Mouse (Mus musculus) left cerebral cortex, adult 2 months (tissue): ENCODE results near the gene Zxdc. TPM values are rescaled to one million over a fixed set of nuclear protein-coding genes. Genes with fewer than 3 reads are reported as not detected.

Source experiments
- DNase-seq, 2 experiments: peaks; one replicate each; pipeline ENCODE4 v3.0.0; 2021 to 2022; ENCODE audit warnings: low spot score in 2 of 2, mixed read lengths in 1 of 2; ENCODE audit errors: extremely low spot score in 1 of 2
- H3K27ac ChIP-seq: fragments of 200-600 bp; 2 replicates; pipeline ENCODE4 v1.8.1; 2022
- H3K4me3 ChIP-seq: fragments of 200-600 bp; 2 replicates; pipeline ENCODE4 v1.8.1; 2022
- CTCF ChIP-seq: fragments of 200-600 bp; IDR thresholded peaks from 2 replicates; pipeline ENCODE4 v1.8.1; 2022; ENCODE audit warnings: antibody characterized with exemption, mild to moderate bottlenecking, moderate library complexity
- intact Hi-C: fragments of 180-260 bp; cut with DNase I; formaldehyde crosslinking; loops from one replicate; pipeline ENCODE4 v1.15.1; 2025
- total RNA-seq, 2 experiments: library from RNA; stranded (reverse); gene quantifications; 2 replicates each; pipeline ENCODE4 v1.2.3; 2021

The Zxdc gene
- total RNA-seq, 2 experiments from 2014 or later, result 31.0 to 31.7 TPM

DNA sequence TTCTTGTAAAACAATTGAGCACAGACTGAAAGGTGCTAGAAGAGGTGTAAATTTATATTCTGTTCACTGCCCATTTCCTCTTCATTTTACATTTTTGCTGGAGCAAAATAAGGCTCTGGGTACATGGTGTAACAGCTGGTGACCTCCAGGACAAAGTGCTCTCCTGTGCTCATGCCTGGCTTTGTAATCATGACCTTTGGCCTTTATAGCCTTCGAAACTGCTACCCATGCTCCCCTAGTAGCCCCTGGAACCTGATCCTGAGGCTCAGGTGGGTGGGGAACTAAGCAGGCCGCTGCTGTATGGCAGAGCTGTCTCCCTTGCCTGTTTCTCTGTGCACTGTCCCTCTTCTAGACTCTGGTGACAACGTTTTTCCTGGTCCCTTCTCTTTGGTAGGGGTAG lies 24.7 kb downstream of the Zxdc start:
- no peak for TF ChIP-seq CTCF
- intact Hi-C loops, result no loop called here
- no peak for DNase-seq
- H3K27ac ChIP-seq, result no peak overlapping the region
- no peak overlapping the region for H3K4me3 ChIP-seq

DNA sequence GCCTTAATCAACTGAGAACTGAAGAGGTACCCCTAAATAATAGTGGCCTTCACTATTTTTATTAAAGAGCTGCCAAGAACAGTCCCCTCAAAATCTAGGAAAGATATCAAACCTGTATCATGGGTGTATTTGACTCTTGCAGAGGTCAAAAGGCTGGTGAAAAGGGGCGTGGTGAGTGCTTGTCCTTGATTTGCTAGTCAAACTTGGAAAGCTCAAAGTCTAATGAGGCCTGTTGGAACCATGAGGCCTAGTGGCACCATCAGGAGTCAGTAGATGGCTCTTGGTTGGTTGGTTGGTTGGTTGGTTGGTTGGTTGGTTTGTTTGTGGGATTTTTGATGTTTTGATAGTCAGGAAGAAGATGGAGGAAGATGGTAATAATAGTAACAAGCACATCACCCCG lies 26.5 kb downstream of the Zxdc start:
- DNase-seq, result no peak
- TF ChIP-seq CTCF, result no peak
- intact Hi-C loops, result no loop called here
- no peak overlapping the region for H3K27ac ChIP-seq
- no peak overlapping the region for H3K4me3 ChIP-seq

DNA sequence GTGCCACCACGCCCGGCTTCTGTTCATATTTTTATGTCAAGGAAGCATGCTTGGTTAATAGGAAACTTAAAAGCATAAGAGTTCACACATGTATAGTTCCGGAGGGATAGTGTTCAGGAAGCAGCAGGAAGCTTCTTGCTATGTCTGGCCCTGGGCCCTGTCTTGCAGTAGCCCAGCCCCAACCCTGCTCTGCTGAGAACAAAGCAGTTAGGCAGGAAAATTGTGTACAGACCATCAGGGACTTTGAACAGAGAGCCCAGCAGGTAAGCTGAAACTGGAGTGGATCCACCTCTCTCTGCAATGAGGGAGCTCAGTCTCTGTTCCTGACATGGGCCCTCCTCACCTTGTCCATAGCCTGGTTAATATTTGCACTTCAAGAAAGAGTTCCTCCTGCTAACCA lies 28.0 kb downstream of the Zxdc start:
- Histone ChIP-seq H3K4me3 (no peak overlapping the region), H3K27ac (no peak overlapping the region)
- DNase-seq, result no peak
- intact Hi-C loops, result no loop called here
- TF ChIP-seq CTCF, result no peak

DNA sequence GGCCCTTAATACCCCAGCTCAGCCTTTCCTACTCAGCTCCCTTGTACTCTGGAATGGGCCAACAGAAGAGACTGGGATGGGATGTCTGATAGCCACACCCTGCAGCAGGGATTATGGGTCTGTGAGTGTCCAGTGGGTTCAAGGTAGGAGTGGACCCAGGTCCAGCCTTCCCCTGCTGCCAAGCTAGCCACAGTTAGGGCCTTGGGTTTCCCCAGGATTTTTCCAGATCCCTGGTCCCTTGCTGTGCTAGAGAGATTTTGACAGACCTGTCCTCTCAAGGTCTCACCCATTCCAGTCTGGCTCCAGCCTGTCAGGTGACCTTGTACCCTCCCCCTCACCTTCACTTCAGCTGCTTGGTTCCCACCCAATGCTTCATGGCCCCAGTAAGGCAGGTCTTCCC lies 39.3 kb downstream of the Zxdc start:
- intact Hi-C loops, result no loop called here
- DNase-seq, result no peak
- no peak for TF ChIP-seq CTCF

DNA sequence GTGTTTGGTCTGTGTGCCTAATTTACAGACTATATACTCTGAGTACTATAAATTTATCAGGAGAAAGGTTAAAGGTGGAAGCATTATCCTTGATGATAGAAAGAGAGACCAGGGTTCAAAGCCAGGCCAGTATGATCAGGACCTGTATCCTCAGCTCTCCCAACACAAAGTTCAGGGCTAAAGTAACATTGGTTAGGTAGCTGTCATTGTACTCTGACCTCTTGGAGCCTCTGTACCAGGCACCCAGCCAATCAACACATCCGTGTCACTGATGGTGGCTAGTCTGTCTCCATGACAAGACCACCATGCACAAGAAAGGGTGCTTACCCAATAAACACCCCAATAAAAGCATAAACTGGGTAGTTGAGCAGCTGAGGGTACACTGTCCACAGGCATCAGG lies 41.7 kb downstream of the Zxdc start:
- TF ChIP-seq CTCF, result no peak

More for the DNA sequence above, 39.3 kb downstream of the Zxdc start:
- no peak overlapping the region for H3K4me3 ChIP-seq
- no peak overlapping the region for H3K27ac ChIP-seq

DNA sequence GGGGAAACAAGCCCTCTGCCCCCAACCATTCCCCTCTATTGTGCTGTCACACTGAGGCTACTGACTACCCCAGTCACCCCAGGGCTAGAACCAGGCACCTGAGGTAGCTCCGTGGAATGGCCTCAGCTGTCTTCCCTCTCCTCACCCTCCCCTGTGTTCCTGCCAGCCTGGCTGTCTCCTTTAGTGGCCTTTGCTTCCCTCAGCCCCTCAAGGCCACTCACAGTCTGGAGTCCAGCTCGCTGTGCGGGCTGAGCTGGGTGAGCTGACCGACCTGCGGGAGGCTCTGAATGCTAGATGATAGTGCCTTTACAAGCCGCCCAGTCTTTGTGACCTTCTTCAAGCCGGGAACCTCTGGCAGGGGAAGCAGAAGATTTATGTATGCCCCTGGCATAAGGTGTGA lies 42.6 kb downstream of the Zxdc start:
- no peak for TF ChIP-seq CTCF
- Histone ChIP-seq H3K4me3 (no peak overlapping the region), H3K27ac (no peak overlapping the region)
- intact Hi-C loops, result no loop called here
- no peak for DNase-seq

More for the DNA sequence above, 41.7 kb downstream of the Zxdc start:
- intact Hi-C loops, result no loop called here
- DNase-seq, result no peak
- Histone ChIP-seq H3K4me3 (no peak overlapping the region), H3K27ac (no peak overlapping the region)

DNA sequence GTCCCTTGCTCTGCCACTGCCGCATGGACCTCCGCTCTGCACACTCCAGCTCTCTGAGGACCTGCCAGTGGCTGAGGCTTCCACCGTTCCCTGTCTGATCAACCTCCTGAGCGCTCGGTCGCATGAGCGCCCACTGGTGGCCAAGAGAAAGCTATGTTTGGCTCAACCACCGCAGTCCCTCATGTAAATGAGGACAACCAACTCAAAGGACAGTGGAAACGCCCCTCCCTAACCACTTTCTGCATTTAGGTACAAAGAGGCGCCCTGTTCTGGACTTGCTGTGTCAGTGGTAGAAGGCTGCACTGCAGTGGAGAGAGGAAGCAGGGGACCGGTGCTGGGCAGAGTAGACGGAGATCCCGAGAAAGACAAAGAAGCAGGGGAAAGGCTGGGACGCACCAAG lies 53.3 kb downstream of the Zxdc start:
- intact Hi-C loops, result loop anchor here (5.0 to 10.0 kb wide), 2 partner anchors 50 to 748 kb away; no protein-coding TSS in a partner anchor
- H3K4me3 ChIP-seq, result peak overlapping the region; percentile 23; the same call in 1 of the 2 replicates
- peak; percentile 81 to 82 for DNase-seq
- H3K27ac ChIP-seq, result no peak overlapping the region
- TF ChIP-seq CTCF, result peak; percentile 96

DNA sequence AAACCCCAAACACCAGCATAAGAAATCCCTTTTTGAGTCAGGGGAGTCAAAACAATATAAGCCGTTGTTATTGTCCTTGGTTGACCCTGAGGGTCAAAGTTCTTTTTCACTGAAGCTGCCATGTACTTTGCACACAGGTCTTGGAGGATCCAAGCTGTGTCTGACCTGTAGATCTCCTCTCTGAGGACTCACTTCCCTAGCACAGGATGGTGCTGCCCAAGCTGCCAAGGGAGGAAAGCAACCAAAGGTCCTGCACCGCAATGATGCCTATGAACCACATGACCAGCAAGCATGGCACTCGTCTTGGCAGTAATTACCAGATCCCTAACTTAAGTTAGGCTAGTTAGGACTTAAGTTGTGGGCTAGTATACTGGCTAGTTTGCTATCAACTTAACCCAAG lies 56.1 kb downstream of the Zxdc start:
- no peak overlapping the region for H3K27ac ChIP-seq
- intact Hi-C loops, result loop anchor here (10.0 kb wide), 1 partner anchor 751 kb away; no protein-coding TSS in a partner anchor
- no peak for DNase-seq
- TF ChIP-seq CTCF, result no peak
- H3K4me3 ChIP-seq, result no peak overlapping the region

DNA sequence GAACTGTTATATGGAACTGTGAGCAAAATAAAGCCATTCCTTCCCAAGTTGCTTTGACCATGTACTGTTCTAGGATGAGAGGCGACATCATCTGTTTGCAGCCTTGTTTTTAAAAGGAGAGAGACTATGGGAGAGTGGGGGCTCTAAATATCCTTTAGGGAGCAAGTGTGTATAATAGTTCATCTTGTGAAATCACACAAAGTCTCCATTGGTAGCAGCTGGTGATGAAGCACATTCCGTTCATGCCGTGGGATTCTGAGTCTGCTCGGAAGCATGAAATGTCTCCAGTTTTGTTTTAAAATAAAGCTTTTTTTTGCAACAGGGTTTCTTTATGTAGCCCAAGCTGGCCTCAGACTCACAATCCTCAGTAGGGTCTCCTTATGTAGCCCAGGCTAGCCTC lies 56.7 kb downstream of the Zxdc start:
- intact Hi-C loops, result loop anchor here (10.0 kb wide), 1 partner anchor 751 kb away; no protein-coding TSS in a partner anchor
- no peak overlapping the region for H3K27ac ChIP-seq

DNA sequence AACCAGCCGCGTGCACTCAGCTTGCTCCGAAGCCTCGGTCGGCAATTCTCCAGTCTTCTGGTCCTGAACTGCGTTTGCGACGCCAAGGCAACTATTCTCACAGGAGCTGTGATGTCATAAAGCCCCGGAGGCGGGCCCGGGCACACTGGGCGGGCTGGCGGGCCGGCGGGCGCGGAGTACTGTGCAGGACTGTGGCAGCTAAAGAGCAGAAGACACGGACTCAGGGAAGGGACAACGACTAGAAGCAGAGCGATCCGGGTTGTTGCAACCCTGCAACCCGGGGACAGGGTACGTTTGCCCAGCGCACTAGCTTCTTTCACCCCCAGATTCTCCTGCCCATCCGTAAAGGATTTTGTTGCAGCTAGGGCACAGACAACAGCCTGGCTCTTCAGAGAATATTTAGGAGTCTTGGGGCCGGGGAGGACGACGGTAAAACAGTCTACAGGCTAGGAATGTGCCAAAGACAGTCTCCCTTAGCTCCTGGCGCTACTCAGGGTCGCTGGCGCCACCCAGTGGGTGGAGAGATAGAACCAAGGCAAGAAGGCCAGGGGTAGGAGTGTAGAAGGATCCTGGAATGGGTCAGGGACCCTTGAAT lies 59.2 kb downstream of the Zxdc start, which contains the start of gene Cfap100:
Gene Cfap100, minus strand, starts transcription at position 418 of the 595 bp plus-strand sequence.
- peak; percentile 70 to 72 for DNase-seq
- H3K27ac ChIP-seq, result peak within 1 kb of the TSS; percentile 82
- intact Hi-C loops, result loop anchor here (10.0 kb wide), 1 partner anchor 754 kb away; no protein-coding TSS in a partner anchor
- TF ChIP-seq CTCF, result peak; percentile 67
- peak within 1 kb of the TSS; percentile 53 for H3K4me3 ChIP-seq

More for the DNA sequence above, 56.7 kb downstream of the Zxdc start:
- no peak overlapping the region for H3K4me3 ChIP-seq
- DNase-seq, result no peak
- no peak for TF ChIP-seq CTCF

DNA sequence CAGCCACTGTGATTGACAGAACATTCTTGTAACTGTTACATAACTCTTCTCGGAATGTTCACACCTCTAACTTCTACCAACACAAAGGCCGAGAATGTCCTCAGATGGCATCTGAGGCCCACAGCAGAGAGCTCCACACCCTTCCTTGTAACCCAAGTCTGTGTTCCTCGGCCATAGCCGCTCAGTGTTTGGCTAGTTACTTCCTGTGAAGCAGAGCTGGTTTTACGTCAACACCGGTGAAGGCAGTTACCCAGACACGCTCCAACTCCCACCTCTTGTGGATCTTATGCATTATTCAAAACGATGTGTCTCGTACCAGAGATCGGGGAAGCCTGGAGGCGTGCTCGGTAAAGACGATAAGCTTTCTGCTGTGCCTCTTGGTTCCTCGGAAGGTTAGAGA lies 60.6 kb downstream of the Zxdc start:
- peak in 1 of 2 experiments; percentile 51 for DNase-seq
- TF ChIP-seq CTCF, result no peak
- intact Hi-C loops, result loop anchor here (5.0 to 10.0 kb wide), 3 partner anchors 82 to 755 kb away; no protein-coding TSS in a partner anchor
- Histone ChIP-seq H3K27ac (peak overlapping the region; percentile 47), H3K4me3 (no peak overlapping the region)

DNA sequence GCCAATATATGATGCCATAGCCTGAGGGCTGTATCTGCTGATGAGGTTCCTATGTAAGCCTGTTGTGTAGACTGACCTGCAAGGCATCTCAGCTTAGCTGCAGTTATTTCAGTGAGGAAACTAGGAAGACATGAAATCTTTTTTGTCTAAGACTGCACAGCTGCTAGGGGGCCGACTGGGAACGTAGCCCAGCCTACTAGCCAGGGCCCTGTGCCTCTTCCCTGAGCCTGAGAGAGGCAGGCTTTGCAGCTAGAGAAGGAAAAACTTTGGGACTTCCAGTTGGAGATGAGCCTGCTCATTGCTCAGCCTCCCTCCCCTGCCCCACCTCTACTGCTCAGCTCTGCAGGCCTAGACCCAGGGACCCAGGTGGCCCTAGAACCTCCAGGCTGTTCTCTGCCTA lies 62.2 kb downstream of the Zxdc start:
- Histone ChIP-seq H3K4me3 (no peak overlapping the region), H3K27ac (peak overlapping the region; percentile 37; the same call in 1 of the 2 replicates)
- intact Hi-C loops, result loop anchor here (5.0 kb wide), 2 partner anchors 81 to 106 kb away; no protein-coding TSS in a partner anchor
- DNase-seq, result peak in 1 of 2 experiments; percentile 51
- no peak; the same call in 1 of the 2 replicates for TF ChIP-seq CTCF
